Mouse (Mus musculus) kidney, adult 10 weeks (tissue): ENCODE measurements around the gene BC049730. TPM values are rescaled to one million over a fixed set of nuclear protein-coding genes. Genes with fewer than 3 reads are reported as not detected.

Source experiments
- polyA plus RNA-seq: library from polyadenylated mRNA; stranded (reverse); fragments of 350-450 nt; fragmentation: Illumina TruSeq; extraction: RNeasy Lipid Tissue Mini Kit (QIAGEN cat#74804); gene quantifications from one replicate; pipeline ENCODE4 v1.2.3, GENCODE M21; 2014; ENCODE audit warnings: low read depth, low replicate concordance

The BC049730 gene
- not detected for polyA plus RNA-seq

GRCm38 (mm10) chr7:24708832-24709292 lies at the start of gene BC049730:
Gene BC049730, plus strand, starts transcription at chr7:24709242.

GRCm38 (mm10) chr7:24676575-24676974 lies 32.5 kb upstream of the BC049730 start, which contains the start of gene Tex101:
Gene Tex101, minus strand, starts transcription at chr7:24676675.

GRCm38 (mm10) chr7:24726808-24727207 lies 17.8 kb downstream of the BC049730 start, which contains the start of gene Gm4763:
Gene Gm4763, minus strand, starts transcription at chr7:24726908.

GRCm38 (mm10) chr7:24760211-24760610 lies 51.2 kb downstream of the BC049730 start, which contains the start of gene Cd177:
Gene Cd177, minus strand, starts transcription at chr7:24760311.

Other genes starting within 250 kb of the BC049730 start
- 1.0 TPM for gene Plaur, start 246.8 kb upstream of the BC049730 start, polyA plus RNA-seq
- gene Cadm4, start 227.2 kb upstream of the BC049730 start, polyA plus RNA-seq = 0.97 TPM
- not detected for gene Zfp428, start 202.2 kb upstream of the BC049730 start, polyA plus RNA-seq
- not detected for gene AC161166.1, start 196.8 kb upstream of the BC049730 start, polyA plus RNA-seq
- gene Irgq, start 178.6 kb upstream of the BC049730 start, polyA plus RNA-seq = 6.2 TPM
- gene Pinlyp, start 163.1 kb upstream of the BC049730 start, polyA plus RNA-seq = not detected
- 0.57 TPM for gene Xrcc1, start 163.0 kb upstream of the BC049730 start, polyA plus RNA-seq
- gene Ethe1, start 121.7 kb upstream of the BC049730 start, polyA plus RNA-seq = 4.1 TPM
- gene Zfp575, start 121.6 kb upstream of the BC049730 start, polyA plus RNA-seq = not detected
- gene Phldb3, start 98.5 kb upstream of the BC049730 start, polyA plus RNA-seq = not detected
- gene Lypd3, start 72.7 kb upstream of the BC049730 start, polyA plus RNA-seq = not detected
- gene Tex101, start 32.6 kb upstream of the BC049730 start, polyA plus RNA-seq = not detected
- gene Gm4763, start 17.7 kb downstream of the BC049730 start, polyA plus RNA-seq = not detected
- gene Cd177, start 51.1 kb downstream of the BC049730 start, polyA plus RNA-seq = not detected
- gene Ceacam10, start 68.0 kb downstream of the BC049730 start, polyA plus RNA-seq = not detected
- not detected for gene Gm9844, start 153.0 kb downstream of the BC049730 start, polyA plus RNA-seq
- not detected for gene Lypd4, start 160.7 kb downstream of the BC049730 start, polyA plus RNA-seq
- not detected for gene Dmrtc2, start 160.8 kb downstream of the BC049730 start, polyA plus RNA-seq
- gene Rps19, start 175.1 kb downstream of the BC049730 start, polyA plus RNA-seq = 7.1 TPM
- gene Cd79a, start 188.1 kb downstream of the BC049730 start, polyA plus RNA-seq = not detected
- gene Arhgef1, start 193.7 kb downstream of the BC049730 start, polyA plus RNA-seq = 0.53 TPM
- gene Gm4881, start 235.3 kb downstream of the BC049730 start, polyA plus RNA-seq = not detected